22 mouse cellular contexts compared by ENCODE assay signal in genomic region chr1:179192781-179193180, GRCm38 (mm10).
DNase-seq lines count a peak whose midpoint lies in the region; ATAC-seq and TF ChIP-seq lines count a peak whose summit lies in the region.
"Had no signal": no experiment of that assay in that cellular context is flagged by ENCODE, and none has a peak within 500 bp of the region (broad histone marks: within the 10 kb centered on the region; RNA-seq: fewer than 3 reads in every experiment).

No protein-coding gene starts in this region.

- no peak overlapping the region for H3K4me2 ChIP-seq in forebrain, embryonic 15.5 days (replicated peaks)
- no peak overlapping the region for H3K4me2 ChIP-seq in forebrain, embryonic 11.5 days (ENCODE audit: low read depth, low read length, severe bottlenecking)
- H3K4me2 ChIP-seq in kidney, embryonic 14.5 days (replicated peaks; ENCODE audit: low read depth, low read length): no peak overlapping the region
- H3K4me2 ChIP-seq: forebrain, embryonic 12.5 days; hindbrain, embryonic 12.5 days; liver, embryonic 15.5 days; neural tube, embryonic 12.5 days had no signal

- TF ChIP-seq CTCF in kidney, adult 2 months (conservative IDR thresholded peaks at IDR 0.05; ENCODE audit: insufficient read depth, insufficient read length, low read depth, low read length): no peak

- H3K4me1 ChIP-seq in forebrain, embryonic 15.5 days: no peaks in the 10 kb centered on the region
- peaks cover 3% of the 10 kb centered on the region; the same call in 1 of the 2 replicates for H3K4me1 ChIP-seq in forebrain, embryonic 11.5 days (replicated peaks; ENCODE audit: control insufficient read depth, insufficient read depth, low read length)
- H3K4me1 ChIP-seq in kidney, embryonic 14.5 days (ENCODE audit: control insufficient read depth, insufficient read depth, low read length): peaks cover 12% of the 10 kb centered on the region
- H3K4me1 ChIP-seq in kidney, adult 2 months (ENCODE audit: control insufficient read depth, insufficient read depth, low read length): no peaks in the 10 kb centered on the region
- H3K4me1 ChIP-seq: forebrain, embryonic 12.5 days; hindbrain, embryonic 12.5 days; liver, embryonic 15.5 days; midbrain, embryonic 10.5 days; neural tube, embryonic 12.5 days had no signal

- 0 out of 2 replicates have a peak, but pooled peaks have one; percentile 29 for ATAC-seq in forebrain, embryonic 15.5 days (replicated peaks)
- ATAC-seq in forebrain, embryonic 11.5 days (replicated peaks; ENCODE audit: low FRiP score): no peak
- 0 out of 2 replicates have a peak, but pooled peaks have one; percentile 25 for ATAC-seq in kidney, embryonic 14.5 days (ENCODE audit: low FRiP score, low TSS enrichment)
- ATAC-seq: intestine, postnatal 0 days had no signal

- no peak overlapping the region for H3K4me3 ChIP-seq in forebrain, embryonic 15.5 days
- H3K4me3 ChIP-seq in forebrain, embryonic 11.5 days (ENCODE audit: low read depth, low read length): no peak overlapping the region
- H3K4me3 ChIP-seq in kidney, embryonic 14.5 days (ENCODE audit: low read length): no peak overlapping the region
- H3K4me3 ChIP-seq in kidney, adult 2 months (ENCODE audit: insufficient read depth, low read depth, low read length): no peak overlapping the region
- H3K4me3 ChIP-seq: embryonic facial prominence, embryonic 10.5 days; forebrain, embryonic 12.5 days; heart, embryonic 10.5 days; hindbrain, embryonic 12.5 days; liver, embryonic 15.5 days; midbrain, embryonic 10.5 days; neural tube, embryonic 12.5 days had no signal

- H3K9ac ChIP-seq in forebrain, embryonic 15.5 days (replicated peaks): no peak overlapping the region
- no peak overlapping the region for H3K9ac ChIP-seq in forebrain, embryonic 11.5 days (ENCODE audit: low read length)
- no peak overlapping the region for H3K9ac ChIP-seq in kidney, embryonic 14.5 days (ENCODE audit: low read depth, low read length)
- H3K9ac ChIP-seq: forebrain, embryonic 12.5 days; hindbrain, embryonic 12.5 days; liver, embryonic 15.5 days; neural tube, embryonic 12.5 days had no signal

- 83% methylated on average over 11 of the region's 11 CpGs for WGBS in forebrain, embryonic 15.5 days
- WGBS in forebrain, embryonic 11.5 days: 95% methylated on average over 11 of the region's 11 CpGs
- WGBS in kidney, embryonic 14.5 days: 57% methylated on average over 11 of the region's 11 CpGs
- WGBS in kidney, adult 2 months: 48% methylated on average over 11 of the region's 11 CpGs

- no peak for DNase-seq in forebrain, embryonic 11.5 days (ENCODE audit: low spot score)
- no peak for DNase-seq in kidney, adult 2 months
- peak; percentile 68 for DNase-seq in brain, adult 2 months (ENCODE audit: low read depth, low spot score)
- peak; percentile 30 for DNase-seq in cerebellum, adult 9-10 months
- no peak for DNase-seq in thymus, adult 18-20 months
- no peak for DNase-seq in layer of hippocampus, postnatal 14 days (ENCODE audit: low spot score in 2 of 2)
- DNase-seq: adrenal gland, adult 2 months; gastrocnemius, postnatal 36 days; kidney, postnatal 36 days; layer of hippocampus, adult 9-11 months; thymus, postnatal 4 days had no signal

- H3K9me3 ChIP-seq in forebrain, embryonic 15.5 days: no peaks in the 10 kb centered on the region
- H3K9me3 ChIP-seq in forebrain, embryonic 11.5 days (ENCODE audit: control insufficient read depth, low read length): no peaks in the 10 kb centered on the region
- no peaks in the 10 kb centered on the region for H3K9me3 ChIP-seq in kidney, embryonic 14.5 days (ENCODE audit: control insufficient read depth, low read length)
- H3K9me3 ChIP-seq: embryonic facial prominence, embryonic 10.5 days; forebrain, embryonic 12.5 days; heart, embryonic 10.5 days; hindbrain, embryonic 12.5 days; liver, embryonic 15.5 days; midbrain, embryonic 10.5 days; neural tube, embryonic 12.5 days had no signal

- 0 out of 2 replicates have a peak, but pooled peaks cover 4% of the 10 kb centered on the region for H3K27me3 ChIP-seq in forebrain, embryonic 15.5 days
- H3K27me3 ChIP-seq in forebrain, embryonic 11.5 days (ENCODE audit: control insufficient read depth, insufficient read depth, low read length): no peaks in the 10 kb centered on the region
- no peaks in the 10 kb centered on the region for H3K27me3 ChIP-seq in kidney, embryonic 14.5 days (ENCODE audit: control insufficient read depth, insufficient read depth, low read length)
- H3K27me3 ChIP-seq in kidney, adult 2 months (replicated peaks; ENCODE audit: control insufficient read depth, insufficient read depth, low read length): no peaks in the 10 kb centered on the region
- H3K27me3 ChIP-seq: forebrain, embryonic 12.5 days; hindbrain, embryonic 12.5 days; liver, embryonic 15.5 days; neural tube, embryonic 12.5 days had no signal

- no peaks in the 10 kb centered on the region for H3K36me3 ChIP-seq in forebrain, embryonic 15.5 days
- H3K36me3 ChIP-seq in forebrain, embryonic 11.5 days (ENCODE audit: control insufficient read depth, insufficient read depth, low read length): no peaks in the 10 kb centered on the region
- H3K36me3 ChIP-seq in kidney, embryonic 14.5 days (ENCODE audit: control insufficient read depth, insufficient read depth, low read length): no peaks in the 10 kb centered on the region
- no peaks in the 10 kb centered on the region for H3K36me3 ChIP-seq in kidney, adult 2 months (ENCODE audit: control insufficient read depth, insufficient read depth, low read length)
- H3K36me3 ChIP-seq: embryonic facial prominence, embryonic 10.5 days; forebrain, embryonic 12.5 days; heart, embryonic 10.5 days; hindbrain, embryonic 12.5 days; liver, embryonic 15.5 days; midbrain, embryonic 10.5 days; neural tube, embryonic 12.5 days had no signal

- no peak for TF ChIP-seq POLR2A in kidney, adult 2 months (IDR thresholded peaks at IDR 0.05; ENCODE audit: low read depth, low read length)

- no peak overlapping the region for H3K27ac ChIP-seq in forebrain, embryonic 15.5 days (replicated peaks)
- no peak overlapping the region for H3K27ac ChIP-seq in forebrain, embryonic 11.5 days (ENCODE audit: low read depth, low read length)
- H3K27ac ChIP-seq in kidney, embryonic 14.5 days (ENCODE audit: low read depth, low read length): no peak overlapping the region
- no peak overlapping the region for H3K27ac ChIP-seq in kidney, adult 2 months (ENCODE audit: insufficient read depth, low read depth, low read length)
- H3K27ac ChIP-seq: embryonic facial prominence, embryonic 10.5 days; forebrain, embryonic 12.5 days; heart, embryonic 10.5 days; hindbrain, embryonic 12.5 days; liver, embryonic 15.5 days; macrophage; midbrain, embryonic 10.5 days; neural tube, embryonic 12.5 days had no signal

Comparison
In these comparisons a context has a peak if more than half of its experiments do, and no peak if none do; other contexts are left out.
1. DNase-seq: peak in brain, adult 2 months (single experiment) and cerebellum, adult 9-10 months (single experiment); none in forebrain, embryonic 11.5 days (single experiment), kidney, adult 2 months (single experiment), thymus, adult 18-20 months (0 of 2) and layer of hippocampus, postnatal 14 days (0 of 2).